In the genomic region with DNA sequence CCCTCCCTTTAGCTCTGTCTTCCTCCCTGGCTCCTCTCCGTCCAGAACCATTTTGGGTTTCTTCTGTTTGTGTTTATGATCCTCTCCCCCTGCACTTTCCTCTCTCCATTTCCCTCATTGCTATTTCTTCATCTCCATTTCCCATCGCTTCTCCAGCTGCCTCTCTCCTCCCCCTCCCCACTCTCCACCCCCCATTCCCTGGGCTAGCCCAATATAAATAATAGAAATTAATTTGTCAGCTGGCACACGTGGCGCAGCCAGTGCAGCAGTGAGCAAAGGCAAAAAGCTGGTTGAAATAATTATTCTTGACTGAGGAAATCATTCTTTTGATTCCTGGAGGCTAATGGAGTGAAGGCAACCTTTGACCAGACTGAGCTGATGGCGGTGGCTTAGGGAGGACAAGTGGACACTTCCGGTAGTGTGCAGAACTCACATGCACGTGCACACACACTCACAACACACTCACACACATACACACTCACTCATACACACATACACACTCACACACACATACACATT, we compare ENCODE assay signal across 11 mouse cellular contexts. TPM values are rescaled to one million over a fixed set of nuclear protein-coding genes. Genes with fewer than 3 reads are reported as not detected.
DNase-seq lines count a peak whose midpoint lies in the region; ATAC-seq and TF ChIP-seq lines count a peak whose summit lies in the region.
"Had no signal": no experiment of that assay in that cellular context is flagged by ENCODE, and none has a peak within 500 bp of the region (broad histone marks: within the 10 kb centered on the region; RNA-seq: fewer than 3 reads in every experiment).

A gene (minus strand): TSS at position 51 of the 519 bp plus-strand sequence.

- no peaks in the 10 kb centered on the region for H3K4me1 ChIP-seq in heart, adult 2 months (ENCODE audit: control insufficient read depth, insufficient read depth, low read length)
- peaks cover 12% of the 10 kb centered on the region for H3K4me1 ChIP-seq in thymus, adult 2 months (replicated peaks; ENCODE audit: control insufficient read depth, insufficient read depth, low read length)

- no peak within 1 kb of the TSS for H3K27ac ChIP-seq in heart, adult 2 months
- no peak within 1 kb of the TSS for H3K27ac ChIP-seq in thymus, adult 2 months (ENCODE audit: control insufficient read depth, insufficient read depth, low read length)

- intact Hi-C loops in heart, adult 2 months (cut with DNase I): loop anchor here (10.0 kb wide), 2 partner anchors 225 to 285 kb away; no protein-coding TSS in a partner anchor

- TF ChIP-seq CTCF in heart, adult 2 months (IDR thresholded peaks at IDR 0.05): no peak
- TF ChIP-seq CTCF in thymus, adult 2 months (IDR thresholded peaks at IDR 0.05; ENCODE audit: borderline replicate concordance, control insufficient read depth, extremely low read depth, insufficient read depth, low read length, poor library complexity): no peak

- TF ChIP-seq POLR2A in heart, adult 2 months (IDR thresholded peaks at IDR 0.05; ENCODE audit: insufficient read depth, low read depth, low read length): no peak
- TF ChIP-seq POLR2A in thymus, adult 2 months (IDR thresholded peaks at IDR 0.05; ENCODE audit: control insufficient read depth, extremely low read depth, insufficient read depth, low read length, poor library complexity): no peak

- no peak for ATAC-seq in erythroid progenitor cell, adult 5-6 weeks (replicated peaks; ENCODE audit: low FRiP score, poor library complexity, severe bottlenecking)
- no peak for ATAC-seq in megakaryocyte-erythroid progenitor cell, adult 5-6 weeks (replicated peaks; ENCODE audit: low FRiP score, low TSS enrichment, poor library complexity, severe bottlenecking)
- ATAC-seq: liver, postnatal 0 days had no signal

- no peak within 1 kb of the TSS for H3K9ac ChIP-seq in heart, adult 2 months (ENCODE audit: low read depth, low read length)
- H3K9ac ChIP-seq: liver, postnatal 0 days had no signal

- 77% methylated on average over 7 of the region's 7 CpGs for WGBS in heart, adult 2 months
- WGBS in thymus, adult 2 months: 92% methylated on average over 7 of the region's 7 CpGs

- DNase-seq in heart, adult 2 months: no peak
- no peak for DNase-seq in heart, adult 11 months
- DNase-seq in thymus, adult 2 months: no peak
- no peak for DNase-seq in thymus, adult 18-20 months
- no peak for DNase-seq in layer of hippocampus, postnatal 36 days
- DNase-seq in cerebellum, adult 9-10 months: no peak
- DNase-seq: kidney, postnatal 14 days; liver, postnatal 0 days; thymus, postnatal 14 days had no signal

- no peaks in the 10 kb centered on the region for H3K36me3 ChIP-seq in heart, adult 2 months (ENCODE audit: control insufficient read depth, insufficient read depth, low read length)
- no peaks in the 10 kb centered on the region for H3K36me3 ChIP-seq in thymus, adult 2 months (ENCODE audit: control insufficient read depth, insufficient read depth, low read length)

- H3K4me3 ChIP-seq in heart, adult 2 months: no peak within 1 kb of the TSS
- H3K4me3 ChIP-seq in thymus, adult 2 months (ENCODE audit: control insufficient read depth, insufficient read depth, low read length): no peak within 1 kb of the TSS

- no peaks in the 10 kb centered on the region for H3K27me3 ChIP-seq in heart, adult 2 months (ENCODE audit: control insufficient read depth, insufficient read depth, low read length)
- H3K27me3 ChIP-seq in thymus, adult 2 months (ENCODE audit: control insufficient read depth, insufficient read depth, low read length): no peaks in the 10 kb centered on the region

- H3K79me2 ChIP-seq in heart, adult 2 months (replicated peaks; ENCODE audit: control insufficient read depth, insufficient read depth, low read length): no peaks in the 10 kb centered on the region

- TF ChIP-seq EP300 in heart, adult 2 months (IDR thresholded peaks at IDR 0.05; ENCODE audit: insufficient read depth, low read depth, low read length): no peak

RNA-seq across cellular contexts. Expression of the gene that starts here (rescaled TPM):
- total RNA-seq in heart, adult 2 months (2021): 10 to 100 TPM; 13.4 to 15.4 TPM
- polyA plus RNA-seq in heart, adult 2 months (2012; rRNA removed): 26.3 and 26.4 TPM in 2 replicates
- polyA plus RNA-seq in thymus, adult 2 months (2012; rRNA removed): 11.8 and 16.1 TPM in 2 replicates
- total RNA-seq in layer of hippocampus, postnatal 36 days (2021): 10 to 100 TPM; 65.5 to 73.2 TPM
- total RNA-seq in erythroid progenitor cell, adult 5-6 weeks (2015; ENCODE audit: low replicate concordance): 5.0 TPM in 1 of 2 replicates, not detected in the other
- 2.6 TPM in 1 of 2 replicates, not detected in the other for total RNA-seq in erythroid progenitor cell, adult 5-6 weeks (2017; ENCODE audit: low replicate concordance)
- total RNA-seq in megakaryocyte-erythroid progenitor cell, adult 5-6 weeks (2014; fragmentation: Nextera tagmentation): 7.3 and 13.7 TPM in 2 replicates
- 5.4 and 14.4 TPM in 2 replicates for total RNA-seq in megakaryocyte-erythroid progenitor cell, adult 5-6 weeks (2017)
